Mouse (Mus musculus): ENCODE data around the gene Thap2.

The Thap2 gene

DNA sequence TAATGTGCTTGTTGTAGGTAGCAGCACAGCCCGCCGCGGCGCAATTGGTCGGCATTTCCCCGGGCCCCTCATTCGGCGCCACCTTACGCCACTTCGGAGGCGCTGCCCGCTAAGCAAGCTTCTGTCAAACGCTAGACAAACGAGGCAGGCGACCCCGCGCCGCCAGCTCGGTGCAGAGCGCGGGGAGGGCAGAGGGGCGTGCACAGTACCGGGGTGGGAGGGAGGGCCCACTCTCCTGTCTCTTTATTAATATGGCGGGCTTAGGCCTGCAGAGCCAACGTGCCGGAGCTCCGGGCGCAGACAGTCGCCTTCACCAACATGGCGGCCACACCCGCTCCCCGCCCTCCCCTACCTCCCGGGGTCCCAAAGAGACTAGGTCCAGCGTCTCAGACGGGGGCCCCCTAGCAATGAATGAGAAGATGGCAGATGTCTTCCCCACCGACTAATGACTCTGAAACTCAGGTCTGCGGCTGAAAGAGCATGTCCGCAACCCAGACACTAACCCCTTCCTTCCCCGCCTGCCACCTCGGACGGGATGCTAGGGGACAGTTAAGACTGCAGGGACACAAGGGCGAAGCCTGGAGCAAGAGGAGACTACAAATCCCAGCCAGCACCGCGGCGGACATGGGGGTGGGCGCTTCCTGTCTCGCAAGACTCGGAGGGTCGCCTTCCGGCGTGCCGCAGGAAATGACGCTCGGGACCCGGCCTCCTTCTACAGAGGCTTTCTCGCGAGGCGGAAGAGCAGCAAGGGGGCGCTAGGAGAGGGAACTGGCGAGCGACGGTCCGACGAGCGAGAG is at the start of gene Thap2, which contains the start of gene Zfc3h1:
Gene Thap2, minus strand, starts transcription at position 223 of the 797 bp plus-strand sequence.
Gene Zfc3h1, plus strand, starts transcription at position 739 of the 797 bp plus-strand sequence.
- DNase-seq = peak; percentile 98 to 99

DNA sequence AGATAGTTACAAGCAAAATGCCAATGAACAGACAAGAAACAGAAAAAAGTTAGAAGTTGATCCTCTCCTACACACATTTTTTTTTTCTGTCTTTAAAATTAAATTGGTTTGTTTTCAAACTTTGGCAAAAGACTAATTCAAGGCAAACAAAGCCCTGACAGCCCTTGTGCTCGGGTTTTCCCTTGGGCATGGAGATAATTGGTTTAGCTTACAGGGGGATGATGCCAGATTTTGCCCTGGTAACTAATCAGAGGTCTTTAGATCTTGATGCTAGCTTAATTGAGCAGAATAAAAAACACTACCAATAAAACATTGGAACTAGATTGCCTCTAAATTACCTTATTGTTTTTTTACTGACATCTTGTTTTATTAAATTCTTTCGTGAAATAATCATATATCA is 41.1 kb upstream of the Thap2 start:
- no peak for DNase-seq

- DNase-seq = no peak
Measured at GRCm38 (mm10) chr10:115421976-115422375, 37.7 kb upstream of the Thap2 start.

DNA sequence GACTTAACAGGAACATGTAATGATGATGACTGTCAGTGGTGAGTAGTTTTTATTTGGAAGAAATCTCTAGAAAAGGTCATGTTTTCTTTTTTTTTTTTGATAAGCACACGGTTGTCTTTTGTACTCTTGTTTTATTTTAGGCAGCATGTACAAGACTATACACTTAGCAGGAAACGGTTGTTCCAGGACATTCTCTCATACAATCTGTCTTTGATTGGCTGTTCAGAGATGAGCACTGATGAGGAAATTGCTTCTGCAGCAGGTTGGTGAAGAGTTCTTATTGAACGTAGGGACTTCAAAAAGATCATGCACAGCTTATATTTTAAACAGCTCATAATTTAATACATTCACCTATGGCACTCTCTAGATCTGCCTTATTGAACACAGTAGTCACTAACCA is 29.8 kb upstream of the Thap2 start:
- no peak for DNase-seq

- no peak for DNase-seq
Measured at GRCm38 (mm10) chr10:115413496-115413895, 29.3 kb upstream of the Thap2 start.

DNA sequence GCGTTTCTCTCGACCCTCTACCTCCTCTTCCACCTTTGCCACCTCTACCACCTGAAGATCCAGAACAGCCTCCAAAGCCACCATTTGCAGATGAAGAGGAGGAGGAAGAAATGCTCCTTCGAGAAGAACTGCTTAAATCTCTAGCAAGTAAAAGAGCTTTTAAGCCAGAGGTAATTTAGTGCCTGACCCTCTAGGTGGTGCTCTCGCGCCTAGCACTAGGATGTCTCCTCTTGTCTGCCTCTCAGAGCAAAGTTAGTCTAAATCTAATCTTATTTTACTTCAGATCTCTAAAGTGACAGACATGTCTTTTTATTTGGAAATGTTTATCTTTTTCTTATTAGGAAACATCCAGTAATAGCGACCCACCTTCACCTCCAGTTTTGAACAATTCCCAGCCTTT is 22.1 kb upstream of the Thap2 start:
- peak; percentile 76 to 77 for DNase-seq

- no peak for DNase-seq
Measured at GRCm38 (mm10) chr10:115391896-115392295, 7.7 kb upstream of the Thap2 start.

- no peak for DNase-seq
Measured at GRCm38 (mm10) chr10:115391076-115391475, 6.8 kb upstream of the Thap2 start.

- DNase-seq = no peak
Measured at GRCm38 (mm10) chr10:115387891-115388290, 3.6 kb upstream of the Thap2 start.

DNA sequence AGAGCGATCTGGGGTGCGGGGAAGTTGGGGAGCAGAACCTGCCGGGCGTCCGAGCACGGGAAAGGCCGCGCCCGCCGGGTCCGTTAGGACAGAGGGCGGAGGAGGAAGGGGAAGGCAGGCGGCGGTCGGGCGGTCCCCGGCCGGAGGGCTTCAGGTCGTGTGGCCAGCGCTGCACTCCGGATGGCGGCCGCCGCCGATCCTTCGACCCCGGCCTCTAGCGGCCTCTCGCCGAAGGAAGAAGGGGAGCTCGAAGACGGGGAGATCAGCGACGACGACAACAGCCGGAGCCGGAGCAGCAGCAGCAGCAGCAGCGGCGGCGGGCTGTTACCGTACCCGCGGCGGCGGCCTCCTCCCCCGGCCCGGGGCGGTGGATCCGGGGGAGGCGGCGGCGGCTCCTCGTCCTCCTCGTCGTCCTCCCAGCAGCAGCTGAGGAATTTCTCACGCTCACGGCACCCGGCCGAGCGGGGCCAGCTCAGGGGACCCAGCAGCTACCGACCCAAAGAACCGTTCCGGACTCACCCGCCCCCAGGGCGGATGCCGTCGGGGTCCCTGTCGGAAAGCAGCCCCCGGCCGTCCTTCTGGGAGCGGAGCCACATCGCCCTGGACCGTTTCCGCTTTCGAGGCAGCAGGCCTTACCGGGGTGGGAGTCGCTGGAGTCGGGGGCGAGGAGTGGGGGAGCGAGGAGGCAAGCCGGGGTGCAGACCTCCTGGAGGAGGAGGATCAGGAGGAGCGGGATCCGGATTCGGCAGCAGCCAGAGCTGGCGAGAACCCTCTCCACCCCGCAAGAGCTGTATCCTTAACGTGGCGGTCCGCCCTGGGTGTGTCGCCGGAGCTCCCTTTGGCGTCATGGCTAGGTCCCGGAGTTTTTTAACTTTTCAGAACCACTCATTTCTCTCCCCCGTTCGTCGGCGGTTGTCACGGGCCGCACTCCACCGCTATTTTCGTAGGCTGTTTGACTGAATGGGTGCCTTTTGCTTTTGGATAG is 1.1 kb upstream of the Thap2 start:
- peak; percentile 71 to 82 for DNase-seq

GRCm38 (mm10) chr10:115383644-115384220 is 511 bp downstream of the Thap2 start:
- DNase-seq = no peak

DNA sequence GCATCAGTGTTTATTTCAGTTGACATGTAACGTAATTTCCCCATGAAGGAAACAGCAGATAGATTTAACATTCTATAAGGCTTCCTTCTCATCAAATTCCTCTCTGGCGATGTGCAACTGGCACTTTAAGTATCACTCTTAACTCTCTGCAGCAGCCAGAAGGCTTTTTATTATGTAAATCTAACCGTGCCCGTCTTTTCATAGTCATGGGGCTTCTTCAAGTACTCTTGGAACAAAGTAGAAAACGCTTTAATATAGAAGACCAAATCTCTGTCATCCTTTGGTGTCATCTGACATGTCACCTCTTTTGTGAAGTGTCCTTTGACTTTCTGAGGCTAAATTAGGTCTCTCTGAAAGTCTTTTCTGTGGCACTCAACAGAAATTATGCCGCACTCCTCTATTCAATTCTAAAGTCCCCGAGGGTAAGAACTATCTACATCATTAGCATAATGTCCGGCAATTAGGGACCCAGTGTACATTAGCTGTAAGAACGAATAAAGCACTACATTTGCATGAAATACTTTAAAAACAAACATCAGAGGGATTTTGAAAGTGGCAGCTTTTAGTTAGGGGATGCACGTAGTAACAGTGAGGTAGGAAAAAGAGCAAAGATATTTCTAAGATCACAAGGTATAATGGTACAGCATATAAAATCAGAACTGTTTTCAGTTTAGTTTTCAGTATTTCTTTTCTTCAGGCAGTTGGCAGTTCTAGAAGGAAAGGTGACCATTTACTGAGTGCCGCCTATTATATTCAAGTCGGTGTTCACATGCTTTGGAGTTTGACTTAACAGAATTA is 1.2 kb downstream of the Thap2 start:
- no peak for DNase-seq

- no peak for DNase-seq
Measured at GRCm38 (mm10) chr10:115381506-115382084, 2.6 kb downstream of the Thap2 start.

DNA sequence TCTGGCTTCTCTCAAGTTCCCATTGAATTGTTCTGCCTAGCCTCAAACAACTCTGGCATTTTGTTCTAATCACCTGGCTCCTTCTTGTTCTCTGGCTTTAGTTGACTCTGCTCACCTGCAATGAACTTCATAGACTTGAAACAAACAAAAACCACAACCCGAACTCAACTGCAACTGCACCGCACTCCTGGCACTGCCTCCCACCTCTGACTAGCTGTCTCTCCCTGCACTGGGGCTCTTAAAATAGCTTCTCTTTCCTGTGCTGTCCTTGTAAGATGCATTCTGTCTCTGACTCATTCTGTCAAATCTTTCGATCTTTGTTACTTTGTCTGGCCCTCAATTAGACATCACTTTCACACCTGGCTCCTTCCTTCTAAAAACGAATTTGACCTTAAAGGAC is 21.1 kb downstream of the Thap2 start:
- DNase-seq = no peak

- no peak for DNase-seq
Measured at GRCm38 (mm10) chr10:115362623-115362964, 21.6 kb downstream of the Thap2 start.

DNA sequence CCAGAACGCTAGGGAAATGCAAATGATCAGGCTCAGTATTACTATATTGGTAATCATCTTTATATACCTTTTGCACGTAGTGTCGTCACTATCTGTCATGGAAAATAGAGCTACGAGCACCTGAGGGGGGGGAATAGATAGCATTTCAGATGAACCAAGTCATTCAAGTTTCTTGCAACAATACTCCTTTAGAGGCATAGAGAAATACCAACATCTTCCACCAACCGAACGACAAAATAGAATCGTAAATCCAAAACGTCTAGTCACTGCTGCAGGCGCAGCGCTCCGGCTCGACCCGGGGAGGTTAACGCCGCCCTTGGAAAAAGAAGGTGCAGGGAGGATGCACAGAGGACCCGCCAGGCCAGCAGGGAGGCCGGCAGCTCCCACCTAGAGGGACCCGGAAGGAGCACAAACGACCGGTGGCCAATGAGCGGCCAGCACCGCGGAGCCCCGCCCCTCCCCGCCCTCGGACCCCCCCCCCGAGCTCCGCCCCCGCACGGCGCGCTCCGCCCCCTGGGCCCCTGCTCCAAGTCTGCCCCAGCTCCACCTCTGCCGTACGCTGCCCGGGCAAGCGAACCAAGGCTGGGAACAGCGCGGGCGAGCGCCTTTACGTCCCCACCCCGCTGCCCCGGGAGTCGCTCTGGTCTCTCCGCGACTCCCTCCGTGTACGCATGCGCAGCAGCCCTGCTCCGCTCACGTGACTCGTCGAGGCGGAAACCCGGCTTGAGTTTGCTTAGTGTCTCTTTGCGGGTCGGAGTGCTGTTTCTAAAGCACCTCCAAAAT is 22.2 kb downstream of the Thap2 start, which contains the start of gene Tmem19:
Gene Tmem19, minus strand, starts transcription at position 662 of the 783 bp plus-strand sequence.
- peak; percentile 98 to 99 for DNase-seq

DNA sequence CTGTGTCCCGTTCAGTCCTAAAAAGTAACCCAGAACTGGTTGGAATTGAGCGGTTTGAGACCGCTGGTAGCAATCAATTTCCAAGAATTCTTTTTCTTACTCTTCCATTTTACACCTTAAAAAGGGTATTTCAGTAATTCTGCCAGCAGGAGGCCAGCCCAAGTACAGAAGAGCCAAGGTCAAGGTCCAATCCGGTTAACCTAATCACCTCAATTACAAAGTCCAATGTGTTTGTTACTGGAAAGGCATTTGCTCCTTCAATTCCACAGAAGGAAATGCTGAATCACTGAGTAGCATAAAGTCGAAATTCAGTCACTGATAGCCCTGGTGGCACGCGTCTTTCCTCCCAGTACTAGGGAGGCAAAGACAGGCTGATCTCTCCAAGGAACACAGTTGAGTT is 25.2 kb downstream of the Thap2 start:
- DNase-seq = peak in 1 of 2 experiments; percentile 21

DNA sequence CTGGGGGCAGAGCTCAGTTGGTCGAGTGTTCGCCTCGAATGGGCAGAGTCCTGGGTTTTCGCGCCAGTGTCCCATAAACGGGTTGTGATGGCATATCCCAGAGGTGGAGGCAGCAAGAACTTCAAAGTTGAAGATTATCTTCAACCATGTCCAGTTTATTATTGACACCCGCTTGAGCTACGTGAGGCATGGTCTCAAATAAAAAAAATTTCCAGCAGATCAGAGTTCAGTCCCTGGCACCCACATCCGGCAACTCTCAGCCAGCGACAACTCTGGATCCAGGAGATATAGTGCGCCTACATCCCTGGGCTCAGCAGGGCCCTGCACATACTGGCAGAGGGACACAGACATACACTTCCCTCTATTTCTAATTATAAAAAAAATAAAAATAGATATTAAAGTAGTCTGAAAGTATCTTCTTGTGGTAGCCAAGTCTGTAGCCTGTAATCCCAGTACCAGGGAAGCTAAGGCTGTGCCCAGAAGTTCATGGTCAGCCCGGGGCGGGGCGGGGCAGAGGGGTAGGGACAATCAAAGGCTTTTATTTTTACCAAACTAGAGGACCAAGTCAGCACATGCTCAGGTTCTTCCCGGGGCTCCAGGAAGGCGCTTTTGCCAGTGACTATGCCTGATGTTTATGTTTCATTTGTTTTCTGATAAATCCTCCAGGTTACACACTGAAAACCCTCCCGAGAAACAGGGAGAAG is 25.9 kb downstream of the Thap2 start:
- DNase-seq = no peak

DNA sequence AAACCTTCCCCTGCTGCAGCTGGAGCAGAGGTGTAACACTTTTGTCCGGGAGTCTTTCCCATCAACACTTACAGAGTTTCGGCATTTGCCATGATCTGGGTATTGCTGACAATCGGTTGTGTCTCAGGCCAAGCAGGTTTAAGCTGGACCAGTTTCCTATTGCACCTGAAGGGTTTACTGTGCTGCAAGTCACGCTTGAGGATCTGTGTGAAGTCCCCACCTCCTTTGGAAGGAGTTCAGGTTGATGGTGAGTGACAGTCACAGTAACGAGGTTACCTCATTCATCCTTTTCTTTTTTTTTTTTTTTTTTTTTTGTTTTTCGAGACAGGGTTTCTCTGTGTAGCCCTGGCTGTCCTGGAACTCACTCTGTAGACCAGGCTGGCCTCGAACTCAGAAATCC is 28.1 kb downstream of the Thap2 start:
- no peak for DNase-seq

- DNase-seq = no peak
Measured at GRCm38 (mm10) chr10:115355016-115355415, 29.2 kb downstream of the Thap2 start.

All from kidney, postnatal 4 days (tissue).